Mouse (Mus musculus) intestine, embryonic 16.5 days (tissue): ENCODE data around the gene Ugt1a5. TPM values are rescaled to one million over a fixed set of nuclear protein-coding genes. Genes with fewer than 3 reads are reported as not detected.
A peak's percentile ranks its signal among the peaks of the same experiment; 100 is the strongest.

Experiments
- ATAC-seq: fragments of 200-750 bp; cut with Nextera tagmentation; 2 replicates; pipeline ENCODE4 v1.8.0; 2017; ENCODE audit warnings: moderate TSS enrichment, moderate library complexity
- H3K27ac ChIP-seq: fragments of 300-500 bp; sonication (generic); 2 replicates; pipeline ENCODE4 v1.5.1; 2014; ENCODE audit warnings: mild to moderate bottlenecking, low read length
- H3K27me3 ChIP-seq: fragments of 300-500 bp; sonication (generic); replicated peaks from 2 replicates; pipeline ENCODE4 v1.6.1; 2014; ENCODE audit warnings: low read length, control low read depth, mixed read lengths; ENCODE audit not compliant: control insufficient read depth, insufficient read depth
- H3K36me3 ChIP-seq: fragments of 300-500 bp; sonication (generic); 2 replicates; pipeline ENCODE4 v1.6.1; 2014; ENCODE audit warnings: low read length, control low read depth; ENCODE audit not compliant: control insufficient read depth, insufficient read depth
- H3K4me1 ChIP-seq: fragments of 300-500 bp; sonication (generic); 2 replicates; pipeline ENCODE4 v1.6.1; 2014; ENCODE audit warnings: low read length, control low read depth, mixed read lengths; ENCODE audit not compliant: control insufficient read depth, insufficient read depth
- H3K4me2 ChIP-seq: fragments of 300-500 bp; sonication (generic); 2 replicates; pipeline ENCODE4 v1.6.1; 2014; ENCODE audit warnings: low read depth, low read length, control low read depth
- H3K4me3 ChIP-seq: fragments of 300-500 bp; sonication (generic); 2 replicates; pipeline ENCODE4 v1.5.1; 2014; ENCODE audit warnings: mild to moderate bottlenecking, low read length
- H3K9ac ChIP-seq: fragments of 300-500 bp; sonication (generic); 2 replicates; pipeline ENCODE4 v1.6.1; 2014; ENCODE audit warnings: low read depth, low read length
- H3K9me3 ChIP-seq: fragments of 300-500 bp; sonication (generic); 2 replicates; pipeline ENCODE4 v1.6.1; 2016; ENCODE audit warnings: low read length, control low read depth; ENCODE audit not compliant: control insufficient read depth
- WGBS: fragments of 180-500 bp; shearing (Covaris S2); extraction: QIAGEN DNeasy Blood & Tissue Kit; methylation state at CpG from one replicate; pipeline ENCODE4 v1.1.7; 2014; 5-methylcytosine and 5-hydroxymethylcytosine counted together
- polyA plus RNA-seq: library from polyadenylated mRNA; unstranded; fragments of >200 nt; fragmentation: Nextera tagmentation; extraction: Ambion mirVana; gene quantifications from 2 replicates; pipeline ENCODE4 v1.2.1, GENCODE M21; 2015

The Ugt1a5 gene
- polyA plus RNA-seq, 1 experiment from 2014 or later, result not detected

GRCm38 (mm10) chr1:88212341-88213045 lies 46.7 kb downstream of the Ugt1a5 start:
- Histone ChIP-seq H3K36me3 (no peaks in the 10 kb centered on the region), H3K4me1 (no peaks in the 10 kb centered on the region), H3K4me3 (no peak overlapping the region), H3K9ac (no peak overlapping the region), H3K4me2 (no peak overlapping the region; the same call in 1 of the 2 replicates), H3K27me3 (no peaks in the 10 kb centered on the region), H3K9me3 (peaks cover 46% of the 10 kb centered on the region), H3K27ac (no peak overlapping the region)
- 58% methylated on average over 8 of the region's 8 CpGs for WGBS
- no peak; the same call in 1 of the 2 replicates for ATAC-seq

GRCm38 (mm10) chr1:88213061-88213460 lies 47.2 kb downstream of the Ugt1a5 start:
- peak; percentile 14; the same call in 1 of the 2 replicates for ATAC-seq
- no peaks in the 10 kb centered on the region for H3K36me3 ChIP-seq
- H3K27me3 ChIP-seq, result no peaks in the 10 kb centered on the region
- H3K4me1 ChIP-seq, result no peaks in the 10 kb centered on the region
- no peak overlapping the region for H3K4me3 ChIP-seq
- WGBS, result 83% methylated on average over 1 of the region's 1 CpGs
- H3K27ac ChIP-seq, result no peak overlapping the region
- H3K9ac ChIP-seq, result no peak overlapping the region
- H3K4me2 ChIP-seq, result no peak overlapping the region
- H3K9me3 ChIP-seq, result peaks cover 48% of the 10 kb centered on the region

- no peak overlapping the region for H3K4me3 ChIP-seq
- H3K9ac ChIP-seq, result no peak overlapping the region
- H3K4me2 ChIP-seq, result peak overlapping the region; percentile 1; the same call in 1 of the 2 replicates
- WGBS, result 75% methylated on average over 2 of the region's 2 CpGs
- peak overlapping the region; percentile 27 for H3K27ac ChIP-seq
- no peaks in the 10 kb centered on the region for H3K27me3 ChIP-seq
- no peaks in the 10 kb centered on the region for H3K36me3 ChIP-seq
- peaks cover 48% of the 10 kb centered on the region for H3K9me3 ChIP-seq
- no peaks in the 10 kb centered on the region for H3K4me1 ChIP-seq
- ATAC-seq, result peak; percentile 88
Measured at GRCm38 (mm10) chr1:88213766-88214461, 48.1 kb downstream of the Ugt1a5 start.

- 77% methylated on average over 2 of the region's 2 CpGs for WGBS
Measured at GRCm38 (mm10) chr1:88214462-88214952, 48.7 kb downstream of the Ugt1a5 start.

GRCm38 (mm10) chr1:88215466-88216380 lies 49.9 kb downstream of the Ugt1a5 start:
- no peaks in the 10 kb centered on the region for H3K36me3 ChIP-seq
- H3K4me3 ChIP-seq, result no peak overlapping the region
- H3K4me2 ChIP-seq, result no peak overlapping the region
- no peaks in the 10 kb centered on the region for H3K4me1 ChIP-seq
- ATAC-seq, result no peak
- H3K9ac ChIP-seq, result no peak overlapping the region
- H3K9me3 ChIP-seq, result peaks cover 48% of the 10 kb centered on the region
- H3K27me3 ChIP-seq, result no peaks in the 10 kb centered on the region
- 68% methylated on average over 10 of the region's 10 CpGs for WGBS
- no peak overlapping the region for H3K27ac ChIP-seq

More at GRCm38 (mm10) chr1:88214462-88214952, 48.7 kb downstream of the Ugt1a5 start:
- H3K27ac ChIP-seq, result peak overlapping the region; percentile 27
- H3K9me3 ChIP-seq, result peaks cover 48% of the 10 kb centered on the region
- H3K9ac ChIP-seq, result no peak overlapping the region
- H3K4me3 ChIP-seq, result no peak overlapping the region
- H3K4me2 ChIP-seq, result peak overlapping the region; percentile 1; the same call in 1 of the 2 replicates
- no peaks in the 10 kb centered on the region for H3K4me1 ChIP-seq
- no peaks in the 10 kb centered on the region for H3K36me3 ChIP-seq
- H3K27me3 ChIP-seq, result no peaks in the 10 kb centered on the region
- no peak for ATAC-seq

- Histone ChIP-seq H3K4me2 (no peak overlapping the region), H3K27me3 (no peaks in the 10 kb centered on the region), H3K9ac (no peak overlapping the region), H3K4me1 (no peaks in the 10 kb centered on the region), H3K27ac (no peak overlapping the region), H3K36me3 (no peaks in the 10 kb centered on the region), H3K9me3 (peaks cover 46% of the 10 kb centered on the region), H3K4me3 (no peak overlapping the region)
- WGBS, result 59% methylated on average over 2 of the region's 2 CpGs
- ATAC-seq, result no peak
Measured at GRCm38 (mm10) chr1:88216551-88216950, 50.7 kb downstream of the Ugt1a5 start.

- H3K27me3 ChIP-seq, result no peaks in the 10 kb centered on the region
- WGBS, result 68% methylated on average over 2 of the region's 2 CpGs
- peaks cover 40% of the 10 kb centered on the region for H3K9me3 ChIP-seq
- no peak overlapping the region for H3K4me2 ChIP-seq
- H3K36me3 ChIP-seq, result no peaks in the 10 kb centered on the region
- H3K4me1 ChIP-seq, result no peaks in the 10 kb centered on the region
- H3K9ac ChIP-seq, result no peak overlapping the region
- H3K27ac ChIP-seq, result no peak overlapping the region
- no peak overlapping the region for H3K4me3 ChIP-seq
- no peak for ATAC-seq
Measured at GRCm38 (mm10) chr1:88217144-88217543, 51.3 kb downstream of the Ugt1a5 start.

- Histone ChIP-seq H3K9ac (no peak overlapping the region), H3K9me3 (peaks cover 37% of the 10 kb centered on the region)
- no peak for ATAC-seq
Measured at GRCm38 (mm10) chr1:88217576-88217975, 51.8 kb downstream of the Ugt1a5 start.

GRCm38 (mm10) chr1:88218051-88218450 lies 52.2 kb downstream of the Ugt1a5 start:
- ATAC-seq, result no peak

More at GRCm38 (mm10) chr1:88217576-88217975, 51.8 kb downstream of the Ugt1a5 start:
- Histone ChIP-seq H3K4me2 (no peak overlapping the region), H3K4me3 (no peak overlapping the region), H3K27me3 (no peaks in the 10 kb centered on the region), H3K4me1 (no peaks in the 10 kb centered on the region), H3K27ac (no peak overlapping the region), H3K36me3 (no peaks in the 10 kb centered on the region)
- 41% methylated on average over 3 of the region's 3 CpGs for WGBS

More at GRCm38 (mm10) chr1:88218051-88218450, 52.2 kb downstream of the Ugt1a5 start:
- H3K4me1 ChIP-seq, result no peaks in the 10 kb centered on the region
- no peak overlapping the region for H3K27ac ChIP-seq
- no peaks in the 10 kb centered on the region for H3K27me3 ChIP-seq
- peaks cover 37% of the 10 kb centered on the region for H3K9me3 ChIP-seq
- WGBS, result 74% methylated on average over 9 of the region's 9 CpGs
- no peak overlapping the region for H3K4me2 ChIP-seq
- H3K9ac ChIP-seq, result no peak overlapping the region
- no peaks in the 10 kb centered on the region for H3K36me3 ChIP-seq
- H3K4me3 ChIP-seq, result no peak overlapping the region
